11 mouse cellular contexts compared by ENCODE assay signal in the genomic region with DNA sequence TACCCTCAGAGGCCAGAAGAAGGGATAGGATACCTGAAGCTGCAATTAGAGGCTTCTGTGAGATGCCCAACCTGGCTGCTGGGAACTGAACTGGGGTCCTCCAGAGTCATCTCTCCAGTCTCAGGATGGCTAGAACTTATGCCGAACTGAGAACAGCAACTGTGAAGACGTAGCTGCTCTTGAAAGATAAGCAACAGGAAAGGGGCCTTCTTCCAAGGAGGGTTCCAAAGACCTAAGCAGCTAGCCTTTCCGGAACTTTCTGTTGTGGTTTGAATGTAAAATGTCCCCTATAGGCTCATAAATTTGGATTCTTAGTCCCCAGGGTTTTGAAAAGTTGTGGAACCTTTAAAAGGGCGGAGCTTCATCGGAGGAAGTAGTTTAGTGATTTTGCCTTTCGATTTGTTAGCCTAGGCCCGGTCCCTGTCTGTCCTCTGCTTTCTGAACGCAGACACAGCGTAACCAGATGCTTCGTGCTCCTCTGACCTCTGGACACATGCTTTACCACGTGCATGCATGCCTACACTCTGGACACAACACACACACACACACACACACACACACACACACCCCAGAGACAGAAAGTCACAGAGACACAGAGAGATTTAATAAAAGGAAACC. TPM values are rescaled to one million over a fixed set of nuclear protein-coding genes. Genes with fewer than 3 reads are reported as not detected.
DNase-seq lines count a peak whose midpoint lies in the region; ATAC-seq and TF ChIP-seq lines count a peak whose summit lies in the region.
"Had no signal": no experiment of that assay in that cellular context is flagged by ENCODE, and none has a peak within 500 bp of the region (broad histone marks: within the 10 kb centered on the region; RNA-seq: fewer than 3 reads in every experiment).

No protein-coding gene starts in this region.

- H3K79me2 ChIP-seq in MEL (ENCODE audit: control insufficient read depth, insufficient read depth, low read length, poor library complexity), result no peaks in the 10 kb centered on the region; the same call in 1 of the 2 replicates

- peak overlapping the region; percentile 75 to 76 for H3K4me3 ChIP-seq in MEL (ENCODE audit: control insufficient read depth in 1 of 2, insufficient read depth in 1 of 2, low read depth in 2 of 2, low read length in 2 of 2)
- H3K4me3 ChIP-seq in kidney, adult 2 months (ENCODE audit: insufficient read depth, low read depth, low read length), result no peak overlapping the region; the same call in 1 of the 2 replicates
- H3K4me3 ChIP-seq in lung, embryonic 16.5 days (ENCODE audit: low read length), result no peak overlapping the region
- H3K4me3 ChIP-seq: forebrain, embryonic 12.5 days; hindbrain, embryonic 15.5 days had no signal

- H3K9ac ChIP-seq in MEL (ENCODE audit: control insufficient read depth, low read depth, low read length, poor library complexity, severe bottlenecking), result peak overlapping the region; percentile 72
- H3K9ac ChIP-seq in lung, embryonic 16.5 days (ENCODE audit: low read length), result no peak overlapping the region
- H3K9ac ChIP-seq: forebrain, embryonic 12.5 days; hindbrain, embryonic 15.5 days had no signal

- TF ChIP-seq EP300 in MEL (IDR thresholded peaks at IDR 0.05; ENCODE audit: low read depth in 1 of 2, low read length in 2 of 2), result peak in 1 of 2 experiments; percentile 44; a peak in 3 of 4 replicates

- H3K9me3 ChIP-seq in MEL (replicated peaks; ENCODE audit: insufficient read depth, low read length), result no peaks in the 10 kb centered on the region
- H3K9me3 ChIP-seq in lung, embryonic 16.5 days (ENCODE audit: control insufficient read depth, low read length), result no peaks in the 10 kb centered on the region
- H3K9me3 ChIP-seq: forebrain, embryonic 12.5 days; hindbrain, embryonic 15.5 days had no signal

- TF ChIP-seq RAD21 in MEL (IDR thresholded peaks at IDR 0.05; ENCODE audit: low read depth, low read length), result no peak

- no peaks in the 10 kb centered on the region for H3K27me3 ChIP-seq in MEL (ENCODE audit: control insufficient read depth in 1 of 2, insufficient read depth in 2 of 2, low read length in 2 of 2)
- no peaks in the 10 kb centered on the region for H3K27me3 ChIP-seq in kidney, adult 2 months (replicated peaks; ENCODE audit: control insufficient read depth, insufficient read depth, low read length)
- H3K27me3 ChIP-seq in lung, embryonic 16.5 days (ENCODE audit: control insufficient read depth, insufficient read depth, low read depth, low read length), result no peaks in the 10 kb centered on the region
- H3K27me3 ChIP-seq: forebrain, embryonic 12.5 days; hindbrain, embryonic 15.5 days had no signal

- TF ChIP-seq CTCF in MEL (IDR thresholded peaks at IDR 0.05 in 2 of 3, conservative IDR thresholded peaks at IDR 0.05 in 1 of 3; ENCODE audit: control insufficient read depth in 1 of 3, insufficient read depth in 1 of 3, low read depth in 2 of 3, low read length in 3 of 3, poor library complexity in 1 of 3, severe bottlenecking in 1 of 3), result no peak
- TF ChIP-seq CTCF in kidney, adult 2 months (conservative IDR thresholded peaks at IDR 0.05; ENCODE audit: insufficient read depth, insufficient read length, low read depth, low read length), result no peak

- ATAC-seq in lung, embryonic 16.5 days (ENCODE audit: low read depth), result peak; percentile 48

- no peak overlapping the region for H3K4me2 ChIP-seq in lung, embryonic 16.5 days (ENCODE audit: low read depth, low read length)
- H3K4me2 ChIP-seq: forebrain, embryonic 12.5 days; hindbrain, embryonic 15.5 days had no signal

- WGBS in kidney, adult 2 months, result 35% methylated on average over 11 of the region's 11 CpGs
- 53% methylated on average over 11 of the region's 11 CpGs for WGBS in lung, embryonic 16.5 days

- DNase-seq in B cell, adult 2 months, result peak; percentile 12 to 17
- DNase-seq in MEL (ENCODE audit: low read depth, low spot score), result peak; percentile 77
- peak; percentile 54 for DNase-seq in kidney, adult 2 months
- no peak for DNase-seq in embryo, embryonic 11 days
- no peak for DNase-seq in layer of hippocampus, adult 9-11 months
- no peak for DNase-seq in natural killer cell, adult 2 months (ENCODE audit: low spot score in 2 of 2)
- DNase-seq: cerebellum, adult 8-10 months; retina, postnatal 1 day had no signal

- peak in 1 of 2 experiments; percentile 66; a peak in 2 of 4 replicates for TF ChIP-seq POLR2A in MEL (IDR thresholded peaks at IDR 0.05; ENCODE audit: control insufficient read depth in 1 of 2, insufficient read depth in 1 of 2, low read depth in 1 of 2, low read length in 2 of 2, poor library complexity in 1 of 2)
- no peak for TF ChIP-seq POLR2A in kidney, adult 2 months (IDR thresholded peaks at IDR 0.05; ENCODE audit: low read depth, low read length)

- H3K27ac ChIP-seq in MEL (ENCODE audit: control insufficient read depth, low read depth, low read length), result peak overlapping the region; percentile 74
- peak overlapping the region; percentile 7; the same call in 1 of the 2 replicates for H3K27ac ChIP-seq in kidney, adult 2 months (ENCODE audit: insufficient read depth, low read depth, low read length)
- H3K27ac ChIP-seq in lung, embryonic 16.5 days (ENCODE audit: low read length), result peak overlapping the region; percentile 45
- H3K27ac ChIP-seq: forebrain, embryonic 12.5 days; hindbrain, embryonic 15.5 days had no signal

- H3K36me3 ChIP-seq in MEL (ENCODE audit: control insufficient read depth in 1 of 2, insufficient read depth in 2 of 2, low read length in 2 of 2), result no peaks in the 10 kb centered on the region
- no peaks in the 10 kb centered on the region for H3K36me3 ChIP-seq in kidney, adult 2 months (ENCODE audit: control insufficient read depth, insufficient read depth, low read length)
- no peaks in the 10 kb centered on the region for H3K36me3 ChIP-seq in lung, embryonic 16.5 days (ENCODE audit: control insufficient read depth, insufficient read depth, low read length)
- H3K36me3 ChIP-seq: forebrain, embryonic 12.5 days; hindbrain, embryonic 15.5 days had no signal

- peaks cover 0 to 3% of the 10 kb centered on the region in 2 experiments; a peak in 1 of 4 replicates for H3K4me1 ChIP-seq in MEL (ENCODE audit: control insufficient read depth in 1 of 2, insufficient read depth in 2 of 2, low read length in 2 of 2)
- peaks cover 3% of the 10 kb centered on the region; the same call in 1 of the 2 replicates for H3K4me1 ChIP-seq in kidney, adult 2 months (ENCODE audit: control insufficient read depth, insufficient read depth, low read length)
- peaks cover 11% of the 10 kb centered on the region; the same call in 1 of the 2 replicates for H3K4me1 ChIP-seq in lung, embryonic 16.5 days (replicated peaks; ENCODE audit: control insufficient read depth, insufficient read depth, low read length)
- H3K4me1 ChIP-seq: forebrain, embryonic 12.5 days; hindbrain, embryonic 15.5 days had no signal

TF ChIP-seq in MEL, 35 proteins besides CTCF, POLR2A, EP300 and RAD21 (continues in another document):
- TF ChIP-seq MAFK (IDR thresholded peaks at IDR 0.05; ENCODE audit: borderline replicate concordance, low read depth, low read length), result no peak
- TF ChIP-seq UBTF (IDR thresholded peaks at IDR 0.05; ENCODE audit: borderline replicate concordance, insufficient read depth, low read depth, low read length), result no peak
- TF ChIP-seq GABPA (IDR thresholded peaks at IDR 0.05; ENCODE audit: low read depth, low read length), result no peak
- TF ChIP-seq MAX (IDR thresholded peaks at IDR 0.05; ENCODE audit: low read length), result peak; percentile 74
- 0 out of 2 replicates have a peak, but pooled peaks have one; percentile 57 for TF ChIP-seq TBP (IDR thresholded peaks at IDR 0.05; ENCODE audit: low read depth, low read length)
- TF ChIP-seq ETS1 (IDR thresholded peaks at IDR 0.05; ENCODE audit: low read depth, low read length), result no peak
- TF ChIP-seq MEF2A (IDR thresholded peaks at IDR 0.05; ENCODE audit: extremely low read depth, insufficient replicate concordance, low read depth, low read length, poor library complexity, severe bottlenecking), result no peak
- TF ChIP-seq USF1 (IDR thresholded peaks at IDR 0.05; ENCODE audit: low read depth, low read length), result no peak
- TF ChIP-seq TCF12 (IDR thresholded peaks at IDR 0.05; ENCODE audit: low read depth, low read length), result peak; percentile 39; the same call in 1 of the 2 replicates
- no peak for TF ChIP-seq CHD1 (IDR thresholded peaks at IDR 0.05; ENCODE audit: low read depth, low read length)
- TF ChIP-seq MXI1 (IDR thresholded peaks at IDR 0.05; ENCODE audit: low read depth, low read length), result peak; percentile 72; the same call in 1 of the 2 replicates
- peak; percentile 61; the same call in 1 of the 2 replicates for TF ChIP-seq HCFC1 (IDR thresholded peaks at IDR 0.05; ENCODE audit: low read depth, low read length)
- TF ChIP-seq ZMIZ1 (IDR thresholded peaks at IDR 0.05; ENCODE audit: low read depth, low read length), result 0 out of 2 replicates have a peak, but pooled peaks have one; percentile 42
- no peak for TF ChIP-seq E2F4 (IDR thresholded peaks at IDR 0.05; ENCODE audit: borderline replicate concordance, low read depth, low read length)
- peak; percentile 23; the same call in 1 of the 2 replicates for TF ChIP-seq GATA1 (IDR thresholded peaks at IDR 0.05; ENCODE audit: low read depth, low read length)
- TF ChIP-seq KAT2A (conservative IDR thresholded peaks at IDR 0.05; ENCODE audit: low read depth, low read length), result no peak
- no peak for TF ChIP-seq POLR2AphosphoS2 (IDR thresholded peaks at IDR 0.05; ENCODE audit: low read length)
- TF ChIP-seq NELFE (IDR thresholded peaks at IDR 0.05; ENCODE audit: low read depth, low read length), result peak; percentile 52; the same call in 1 of the 2 replicates
- no peak for TF ChIP-seq ELF1 (IDR thresholded peaks at IDR 0.05; ENCODE audit: low read depth, low read length)
- TF ChIP-seq TAL1 (IDR thresholded peaks at IDR 0.05; ENCODE audit: low read length), result peak; percentile 54
- TF ChIP-seq USF2 (IDR thresholded peaks at IDR 0.05; ENCODE audit: borderline replicate concordance in 1 of 2, insufficient read depth in 1 of 2, low read depth in 1 of 2, low read length in 2 of 2), result no peak
- TF ChIP-seq POLR2AphosphoS5 (IDR thresholded peaks at IDR 0.05; ENCODE audit: borderline replicate concordance, low read depth, low read length), result no peak
- no peak for TF ChIP-seq NRF1 (IDR thresholded peaks at IDR 0.05; ENCODE audit: insufficient read depth, low read depth, low read length, poor library complexity, severe bottlenecking)
- TF ChIP-seq ZNF384 (IDR thresholded peaks at IDR 0.05; ENCODE audit: low read depth, low read length), result no peak
- no peak for TF ChIP-seq MYB (IDR thresholded peaks at IDR 0.05; ENCODE audit: low read depth, low read length)
- TF ChIP-seq RCOR1 (IDR thresholded peaks at IDR 0.05; ENCODE audit: low read depth, low read length), result no peak

RNA-seq across cellular contexts. Expression of a gene that starts 29.5 kb away (rescaled TPM):
- total RNA-seq in MEL (2012; rRNA removed), result 16.6 and 19.8 TPM in 2 replicates
- 10 to 100 TPM; 23.7 to 47.3 TPM for polyA plus RNA-seq in MEL (2012; ENCODE audit: insufficient read depth in 1 of 2, insufficient read length in 2 of 2, low read depth in 1 of 2, low replicate concordance in 2 of 2, missing spikeins in 1 of 2)
- 23.3 and 30.8 TPM in 2 replicates for polyA plus RNA-seq in kidney, adult 2 months (2012; rRNA removed)
- polyA plus RNA-seq in lung, embryonic 16.5 days (2015; fragmentation: Nextera tagmentation; extraction: Ambion mirVana), result 76.8 and 80.4 TPM in 2 replicates

Comparison
In these comparisons a context has a peak if more than half of its experiments do, and no peak if none do; other contexts are left out.
1. DNase-seq: peak in B cell, adult 2 months (2 of 2), MEL (single experiment) and kidney, adult 2 months (single experiment); none in embryo, embryonic 11 days (single experiment), layer of hippocampus, adult 9-11 months (single experiment) and natural killer cell, adult 2 months (0 of 2).
2. H3K27ac ChIP-seq: peak in every context shown above with its lines; median percentile 74 in MEL; 45 in lung, embryonic 16.5 days; 7 in kidney, adult 2 months.
3. H3K4me3 ChIP-seq: peak in MEL (2 of 2); none in kidney, adult 2 months (single experiment) and lung, embryonic 16.5 days (single experiment).